Mouse (Mus musculus) C2C12 (cell line): ENCODE measurements around the gene Btk.

Source experiments
- CEBPB ChIP-seq: IDR thresholded peaks from one replicate; pipeline ENCODE4 v1.6.1; 2011; ENCODE audit warnings: low read depth, mild to moderate bottlenecking, control low read depth, moderate library complexity
- CTCF ChIP-seq: IDR thresholded peaks from one replicate; pipeline ENCODE4 v1.5.1; 2011; ENCODE audit not compliant: control insufficient read depth, insufficient read depth, insufficient read length
- FOSL1 ChIP-seq: IDR thresholded peaks from one replicate; pipeline ENCODE4 v1.8.0; 2011; ENCODE audit warnings: mild to moderate bottlenecking, low read length; ENCODE audit not compliant: poor library complexity, insufficient read depth, severe bottlenecking
- MAX ChIP-seq: IDR thresholded peaks from one replicate; pipeline ENCODE4 v1.6.1; 2011; ENCODE audit warnings: mild to moderate bottlenecking, control low read depth
- MYOD1 ChIP-seq: IDR thresholded peaks from one replicate; pipeline ENCODE4 v1.6.1; 2011; ENCODE audit warnings: low read depth; ENCODE audit not compliant: control insufficient read depth, insufficient read length
- MYOG ChIP-seq: IDR thresholded peaks from one replicate; pipeline ENCODE4 v1.6.1; 2011; ENCODE audit not compliant: control insufficient read depth, insufficient read length; ENCODE audit errors: extremely low read depth
- USF1 ChIP-seq: IDR thresholded peaks from one replicate; pipeline ENCODE4 v1.6.1; 2011; ENCODE audit warnings: low read depth, mild to moderate bottlenecking, control low read depth, moderate library complexity

- no peak for TF ChIP-seq CTCF
- no peak for TF ChIP-seq MAX
- no peak for TF ChIP-seq MYOG
- TF ChIP-seq MYOD1: no peak
- no peak for TF ChIP-seq CEBPB
- no peak for TF ChIP-seq USF1
- no peak for TF ChIP-seq FOSL1
Measured at GRCm38 (mm10) chrX:134509473-134509872, 73.9 kb downstream of the Btk start.
